Mouse (Mus musculus): ENCODE measurements at regions not wholly inside any gene's neighbourhood (a gene's known extent, or its start where the extent isn't known, plus 50 kb on each side); places are given as distances from the start of the nearest gene placed in this dataset.

DNA sequence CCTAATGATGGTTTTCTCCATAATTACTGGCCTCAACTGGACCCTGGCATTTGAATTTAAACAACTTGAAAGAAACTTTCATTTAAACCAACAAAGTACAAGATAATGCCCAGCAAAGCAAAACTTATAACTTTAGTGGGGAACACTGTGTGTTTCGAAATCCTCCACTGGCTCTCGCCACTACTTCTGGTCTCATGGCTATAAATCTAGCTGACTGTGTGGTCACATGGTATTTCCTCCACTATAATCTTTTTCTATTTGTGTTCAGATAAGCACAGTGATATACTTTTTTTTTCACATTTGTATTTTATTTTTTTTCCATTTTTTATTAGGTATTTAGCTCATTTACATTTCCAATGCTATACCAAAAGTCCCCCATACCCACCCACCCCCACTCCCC, 62.6 kb upstream of the Gm21897 start:
- WGBS, result 77% methylated on average over 2 of the region's 2 CpGs
- no peak overlapping the region for H3K9ac ChIP-seq (ENCODE audit: low read depth, low read length)

DNA sequence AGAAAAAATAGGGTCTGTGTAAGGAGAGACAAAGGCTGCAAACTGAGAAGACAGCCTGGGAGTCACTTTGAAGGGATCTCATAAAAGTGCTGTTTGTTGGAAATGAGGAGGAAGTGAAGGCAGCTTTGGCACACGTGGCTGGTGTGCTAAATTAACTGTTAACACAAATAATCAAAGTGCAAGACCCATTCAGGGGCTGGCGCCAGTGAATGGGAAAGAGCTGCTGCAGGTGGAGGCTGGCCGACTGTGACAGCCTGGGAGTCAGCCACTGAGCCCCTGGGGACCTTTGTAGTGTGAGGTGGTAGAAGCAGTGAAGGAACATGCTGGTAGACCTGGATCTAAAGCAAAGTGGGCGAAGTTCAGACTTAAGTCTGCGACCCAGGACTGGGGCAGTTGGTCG, 57.8 kb upstream of the Gm21897 start:
- H3K4me1 ChIP-seq (replicated peaks; ENCODE audit: control insufficient read depth, insufficient read depth, low read length), result no peaks in the 10 kb centered on the region
- no peak overlapping the region for H3K27ac ChIP-seq (ENCODE audit: low read depth, low read length)
- H3K27me3 ChIP-seq (replicated peaks; ENCODE audit: control insufficient read depth, insufficient read depth, low read length), result no peaks in the 10 kb centered on the region
- H3K4me2 ChIP-seq, result no peak overlapping the region
- 58% methylated on average over 6 of the region's 6 CpGs for WGBS
- H3K36me3 ChIP-seq (ENCODE audit: control insufficient read depth, insufficient read depth, low read length), result no peaks in the 10 kb centered on the region
- ATAC-seq (replicated peaks; ENCODE audit: low FRiP score) (no peak), DNase-seq (ENCODE audit: low spot score) (no peak)
- H3K4me3 ChIP-seq (ENCODE audit: low read depth, low read length), result no peak overlapping the region
- no peaks in the 10 kb centered on the region for H3K9me3 ChIP-seq (ENCODE audit: control insufficient read depth, low read length)
- H3K9ac ChIP-seq (ENCODE audit: low read depth, low read length), result no peak overlapping the region

More for the DNA sequence above, 62.6 kb upstream of the Gm21897 start:
- ATAC-seq (replicated peaks; ENCODE audit: low FRiP score) (no peak), DNase-seq (ENCODE audit: low spot score) (no peak)
- Histone ChIP-seq H3K27me3 (replicated peaks; ENCODE audit: control insufficient read depth, insufficient read depth, low read length) (no peaks in the 10 kb centered on the region), H3K4me2 (no peak overlapping the region), H3K4me3 (ENCODE audit: low read depth, low read length) (no peak overlapping the region), H3K27ac (ENCODE audit: low read depth, low read length) (no peak overlapping the region), H3K4me1 (replicated peaks; ENCODE audit: control insufficient read depth, insufficient read depth, low read length) (no peaks in the 10 kb centered on the region), H3K9me3 (ENCODE audit: control insufficient read depth, low read length) (no peaks in the 10 kb centered on the region), H3K36me3 (ENCODE audit: control insufficient read depth, insufficient read depth, low read length) (no peaks in the 10 kb centered on the region)

DNA sequence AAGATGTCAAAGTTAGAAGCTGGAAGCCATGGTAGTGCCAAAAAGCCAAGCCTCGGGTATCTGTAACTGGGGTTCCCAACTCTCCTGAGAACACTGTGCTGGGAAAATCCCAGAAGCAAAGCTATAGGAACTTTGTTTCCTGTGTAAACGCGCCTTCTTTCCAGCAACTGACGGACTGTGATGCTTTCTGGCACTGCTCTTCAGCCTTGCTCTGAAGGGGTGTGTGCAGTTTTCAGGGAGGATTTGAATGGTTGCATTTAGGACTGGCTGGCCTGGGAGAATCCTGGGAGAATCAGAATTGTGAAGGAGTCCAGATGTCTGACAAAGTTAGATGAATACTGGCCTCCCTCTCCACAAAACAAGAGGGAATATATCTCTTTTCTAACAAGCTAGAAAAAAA, 57.2 kb upstream of the Gm21897 start:
- no peak overlapping the region for H3K27ac ChIP-seq (ENCODE audit: low read depth, low read length)
- no peaks in the 10 kb centered on the region for H3K27me3 ChIP-seq (replicated peaks; ENCODE audit: control insufficient read depth, insufficient read depth, low read length)
- H3K9ac ChIP-seq (ENCODE audit: low read depth, low read length), result no peak overlapping the region
- no peak overlapping the region for H3K4me3 ChIP-seq (ENCODE audit: low read depth, low read length)
- H3K36me3 ChIP-seq (ENCODE audit: control insufficient read depth, insufficient read depth, low read length), result no peaks in the 10 kb centered on the region
- no peaks in the 10 kb centered on the region for H3K9me3 ChIP-seq (ENCODE audit: control insufficient read depth, low read length)
- ATAC-seq (replicated peaks; ENCODE audit: low FRiP score) (no peak), DNase-seq (ENCODE audit: low spot score) (no peak)
- H3K4me2 ChIP-seq, result no peak overlapping the region
- WGBS, result 72% methylated on average over 4 of the region's 4 CpGs
- no peaks in the 10 kb centered on the region for H3K4me1 ChIP-seq (replicated peaks; ENCODE audit: control insufficient read depth, insufficient read depth, low read length)

Measured in liver, embryonic 11.5 days (tissue).